Mouse (Mus musculus) thymus, postnatal 14 days (tissue): ENCODE measurements around the gene Hypk.

Source experiments
- DNase-seq: peaks from one replicate; pipeline ENCODE4 v3.0.0; 2021

Gene Hypk

DNA sequence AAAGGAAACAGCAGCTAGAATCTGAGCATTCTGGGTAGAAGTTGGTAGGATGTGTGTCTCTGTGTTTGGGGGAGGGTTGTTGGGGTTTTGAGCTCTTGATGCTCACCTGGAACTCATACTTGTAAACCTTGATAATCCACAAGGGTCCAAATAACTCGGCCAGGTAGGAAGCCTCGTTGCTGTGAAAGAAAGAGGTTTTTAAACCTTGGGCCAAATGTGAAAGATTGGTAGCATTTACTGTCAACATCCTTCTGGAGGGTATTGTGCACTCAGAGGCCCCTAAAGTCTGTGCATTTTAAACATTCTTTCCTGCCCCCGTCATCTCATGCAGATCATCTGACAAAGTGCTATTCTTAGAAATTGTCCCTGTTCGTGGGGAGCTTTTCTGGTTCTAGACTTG, at the start of gene Hypk:
Gene Hypk (plus strand): TSS at position 301 of the 400 bp plus-strand sequence.
- no peak for DNase-seq

DNA sequence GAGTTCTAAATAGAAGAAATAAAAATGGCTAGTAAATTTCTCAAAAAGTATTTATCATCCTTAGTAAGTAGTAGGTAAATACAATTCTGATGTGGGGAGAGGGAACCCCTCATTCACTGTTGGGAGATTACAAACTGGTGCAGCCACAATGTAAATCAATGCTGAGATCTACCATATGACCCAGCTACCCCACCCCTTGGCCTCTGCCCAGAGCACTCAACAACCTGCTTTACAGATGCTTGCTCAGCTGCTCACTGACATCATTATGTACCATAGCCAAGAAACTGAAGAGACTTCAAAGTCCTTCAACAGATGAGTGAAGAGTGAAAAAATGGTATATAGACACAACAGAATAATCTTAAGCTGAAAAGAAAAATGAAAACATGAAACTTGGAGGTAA, 49.8 kb upstream of the Hypk start:
- no peak for DNase-seq

GRCm38 (mm10) chr2:121408160-121408559, 44.9 kb upstream of the Hypk start:
- peak; percentile 68 for DNase-seq

- no peak for DNase-seq
These were observed 40.2 kb upstream of the Hypk start for GRCm38 (mm10) chr2:121412843-121413386.

- peak; percentile 97 for DNase-seq
These were observed 39.6 kb upstream of the Hypk start, which contains the start of the genes Pdia3 and Catsper2 for GRCm38 (mm10) chr2:121413387-121414042. TSS of gene Pdia3 (plus strand) at chr2:121413775. TSS of gene Catsper2 (minus strand) at chr2:121413792.

DNA sequence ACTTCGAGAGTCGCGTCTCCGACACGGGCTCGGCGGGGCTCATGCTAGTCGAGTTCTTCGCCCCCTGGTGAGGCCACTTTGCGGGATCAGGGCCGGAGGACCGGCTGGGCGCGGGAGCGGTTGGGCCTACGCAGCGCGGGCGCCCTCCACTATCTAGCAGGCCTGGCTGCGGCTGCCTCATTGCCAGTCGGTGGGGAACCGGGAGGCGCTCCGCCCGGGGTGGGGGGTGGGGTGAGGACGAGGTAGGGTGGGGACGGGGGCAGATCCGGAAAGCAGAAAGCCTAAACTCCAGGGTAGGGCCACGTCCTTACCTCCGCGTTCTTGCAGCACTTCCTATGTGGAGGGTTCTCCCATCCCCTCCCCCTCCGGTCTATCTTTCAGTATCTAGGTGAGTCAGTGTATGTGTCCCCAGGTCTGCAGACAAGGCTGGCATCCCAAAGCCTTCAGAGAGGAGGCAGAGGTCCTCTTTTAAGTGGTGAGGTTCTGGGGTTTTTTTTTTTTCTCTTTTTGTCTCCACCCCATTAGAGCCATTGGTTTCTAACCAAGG, 38.9 kb upstream of the Hypk start:
- DNase-seq: peak; percentile 70

- DNase-seq: no peak
These were observed 38.0 kb upstream of the Hypk start for GRCm38 (mm10) chr2:121415103-121415502.

- no peak for DNase-seq
These were observed 37.5 kb upstream of the Hypk start for GRCm38 (mm10) chr2:121415591-121415990.

- DNase-seq: no peak
These were observed 36.7 kb upstream of the Hypk start for GRCm38 (mm10) chr2:121416356-121416755.

- DNase-seq: no peak
These were observed 34.6 kb upstream of the Hypk start for GRCm38 (mm10) chr2:121418476-121418875.

- DNase-seq: no peak
These were observed 29.9 kb upstream of the Hypk start for GRCm38 (mm10) chr2:121423166-121423565.

DNA sequence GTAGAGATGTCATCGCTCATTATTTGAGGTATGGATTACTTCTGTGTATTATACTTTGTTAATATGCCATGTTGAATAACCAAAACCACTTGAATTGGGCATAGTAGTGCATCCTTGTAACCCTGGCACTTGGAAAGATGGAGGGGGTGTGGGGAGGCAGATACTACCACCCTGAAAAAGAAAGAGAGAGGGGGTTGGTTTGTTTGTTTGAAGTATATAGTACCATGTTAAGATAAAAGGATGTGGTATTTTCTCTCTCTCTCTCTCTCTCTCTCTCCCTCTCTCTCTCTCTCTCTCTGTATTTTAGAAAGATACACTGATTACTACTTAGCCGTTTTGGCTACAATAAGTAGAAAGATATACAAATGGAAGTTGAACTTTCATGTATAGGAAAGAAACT, 27.2 kb upstream of the Hypk start:
- no peak for DNase-seq

- peak; percentile 41 for DNase-seq
These were observed 18.2 kb upstream of the Hypk start for GRCm38 (mm10) chr2:121434854-121435253.

- no peak for DNase-seq
These were observed 13.3 kb upstream of the Hypk start for GRCm38 (mm10) chr2:121439746-121440145.

DNA sequence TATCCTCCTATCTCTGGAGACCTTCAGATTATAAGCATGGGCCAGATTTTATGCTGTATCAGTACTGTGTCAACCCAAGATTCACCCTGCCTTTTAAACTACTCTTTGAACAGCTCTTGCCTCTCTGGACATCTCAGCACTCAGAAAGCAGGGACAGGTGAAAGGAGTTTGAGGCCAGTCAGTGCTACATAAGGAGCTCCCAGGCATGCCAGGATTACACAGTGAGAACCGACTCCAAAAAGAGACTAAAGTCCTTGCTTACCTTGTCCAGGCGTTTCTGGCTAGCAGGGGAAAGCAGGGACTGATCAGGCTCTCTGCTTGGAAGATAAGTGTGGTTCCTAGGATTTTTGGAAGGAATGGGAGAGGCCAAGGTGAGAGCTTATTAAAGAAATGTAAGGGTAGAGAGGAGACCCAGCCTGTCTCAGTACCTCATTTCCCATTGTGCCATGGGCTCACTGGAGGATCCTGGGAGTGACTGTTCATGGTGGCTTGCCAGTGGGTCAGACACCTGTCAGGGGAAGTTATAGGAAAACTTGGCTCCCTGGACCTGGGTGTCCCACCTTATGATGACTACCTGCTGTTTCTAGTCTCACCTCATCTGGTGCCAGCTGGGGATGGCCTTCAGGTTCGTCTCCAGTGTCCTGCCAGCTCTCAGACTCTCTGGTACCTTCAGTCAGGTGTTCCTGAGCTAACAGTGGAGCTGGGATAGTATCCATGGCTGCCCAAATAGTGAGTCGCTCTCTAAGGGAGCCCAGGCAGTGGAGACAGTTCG, 12.1 kb upstream of the Hypk start:
- DNase-seq: no peak

DNA sequence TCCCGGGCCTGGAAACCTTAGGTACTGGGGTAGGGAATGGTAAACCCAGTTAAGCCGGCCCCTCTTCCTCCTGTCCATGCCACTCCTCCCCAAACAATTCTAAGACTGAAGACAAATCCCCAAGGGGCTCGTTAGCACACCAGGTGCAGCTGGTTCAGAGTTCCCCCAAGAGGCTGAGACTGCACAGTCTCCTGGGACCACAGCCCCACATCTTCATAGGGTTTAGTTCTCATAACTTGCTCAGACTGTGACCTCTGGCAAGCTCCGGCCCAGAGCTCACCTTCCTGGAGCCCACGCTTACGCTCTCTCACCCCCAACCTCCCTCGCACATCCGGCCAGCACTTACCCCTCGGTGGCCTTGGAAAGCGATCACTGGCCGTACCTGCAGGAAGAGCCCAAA, 11.3 kb upstream of the Hypk start:
- DNase-seq: peak; percentile 7

DNA sequence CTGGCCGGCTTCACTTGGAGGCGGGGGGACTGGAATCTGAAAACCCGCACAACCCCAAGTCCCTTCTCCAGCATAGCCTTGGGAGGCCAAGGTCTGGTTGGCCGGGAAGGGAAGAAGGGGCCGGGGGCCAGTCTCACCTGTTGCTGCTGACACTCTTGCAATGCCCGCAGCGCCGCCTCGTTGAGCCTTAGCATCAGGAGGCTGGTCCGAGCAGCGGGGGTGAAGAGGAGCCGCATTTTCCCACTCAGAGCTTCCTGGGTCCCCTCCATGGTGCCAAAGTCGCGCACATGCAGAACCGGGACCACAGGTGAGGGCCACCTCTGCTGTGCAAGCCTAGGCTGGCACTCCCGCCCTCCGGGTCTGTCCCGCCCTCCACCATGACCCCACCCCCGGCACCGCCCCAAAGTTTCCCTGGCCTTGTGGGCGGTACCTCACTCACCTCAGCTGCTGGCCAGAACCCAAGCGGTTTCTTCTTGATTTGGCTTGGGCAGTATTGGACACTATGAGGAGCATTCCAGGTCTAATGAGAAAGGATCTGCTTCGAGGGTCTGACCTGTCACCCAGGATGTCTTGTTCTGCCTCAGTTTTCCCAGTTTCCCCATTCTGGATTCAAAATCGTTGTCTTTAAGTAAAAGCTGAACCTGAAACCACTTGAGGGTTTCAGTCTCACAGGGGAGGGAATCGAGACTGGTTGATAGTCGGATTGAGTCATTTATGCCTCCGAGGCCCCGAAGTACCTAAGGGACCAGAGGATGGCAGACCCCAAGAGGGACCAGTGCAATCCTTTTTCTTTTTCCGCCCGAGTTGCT, 10.6 kb upstream of the Hypk start:
- DNase-seq: peak; percentile 66

DNA sequence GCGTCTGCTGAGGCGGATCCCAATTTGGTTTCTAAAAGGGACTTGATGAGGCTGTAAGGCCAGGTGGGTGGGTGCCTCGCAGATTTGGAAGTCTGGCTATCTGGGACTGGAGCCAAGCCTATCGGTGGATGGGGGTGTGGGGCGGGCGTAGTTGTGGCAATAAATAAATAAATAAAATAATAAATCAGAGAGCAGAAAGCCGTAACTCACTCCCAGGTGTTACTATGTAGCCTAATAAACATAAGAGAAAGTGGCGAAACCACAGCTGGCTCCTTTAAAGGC, 10.1 kb upstream of the Hypk start:
- DNase-seq: no peak

GRCm38 (mm10) chr2:121444178-121444577, 8.9 kb upstream of the Hypk start, which contains the start of gene Ell3:
TSS of gene Ell3 (minus strand) at chr2:121444278.
- no peak for DNase-seq

DNA sequence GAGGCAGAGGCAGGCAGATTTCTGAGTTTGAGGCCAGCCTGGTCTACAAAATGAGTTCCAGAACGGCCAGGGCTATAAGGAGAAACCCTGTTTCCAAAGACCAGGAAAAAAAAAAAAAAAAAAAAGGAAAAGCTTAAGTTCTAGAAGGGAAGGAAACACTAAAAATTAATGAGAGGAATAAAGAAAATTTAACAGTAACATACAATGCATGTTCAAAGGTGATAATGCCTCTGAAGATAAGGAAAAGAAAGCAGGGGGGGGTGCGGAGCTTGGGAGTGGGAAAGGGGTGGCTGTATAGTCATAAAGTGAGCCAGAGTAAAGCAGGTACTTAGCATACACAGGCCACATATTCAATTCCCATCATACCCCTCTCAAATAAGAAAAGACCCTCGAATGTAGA, 8.0 kb upstream of the Hypk start:
- no peak for DNase-seq

- no peak for DNase-seq
These were observed 6.6 kb upstream of the Hypk start for GRCm38 (mm10) chr2:121446506-121446905.

GRCm38 (mm10) chr2:121447006-121447405, 6.1 kb upstream of the Hypk start:
- no peak for DNase-seq

- DNase-seq: peak; percentile 60
These were observed 5.0 kb upstream of the Hypk start for GRCm38 (mm10) chr2:121448136-121448535.
